Mouse (Mus musculus) embryo, embryonic 10.5 days (tissue): ENCODE results near the gene Itgb5.
A peak's percentile ranks its signal among the peaks of the same experiment; 100 is the strongest.

Source experiments
- DNase-seq: peaks from one replicate; pipeline ENCODE4 v3.0.0-alpha.2; 2015; ENCODE audit warnings: low spot score

The Itgb5 gene

GRCm38 (mm10) chr16:33914997-33915396 lies 85.5 kb downstream of the Itgb5 start:
- no peak for DNase-seq

GRCm38 (mm10) chr16:33916473-33917251 lies 87.2 kb downstream of the Itgb5 start:
- DNase-seq, result no peak

GRCm38 (mm10) chr16:33917390-33917789 lies 87.9 kb downstream of the Itgb5 start:
- no peak for DNase-seq

GRCm38 (mm10) chr16:33917926-33918325 lies 88.5 kb downstream of the Itgb5 start:
- DNase-seq, result no peak

- DNase-seq, result no peak
Measured at GRCm38 (mm10) chr16:33921514-33921913, 92.0 kb downstream of the Itgb5 start.

GRCm38 (mm10) chr16:33922111-33923000 lies 92.9 kb downstream of the Itgb5 start:
- DNase-seq, result no peak

- no peak for DNase-seq
Measured at GRCm38 (mm10) chr16:33923001-33923316, 93.5 kb downstream of the Itgb5 start.

- no peak for DNase-seq
Measured at GRCm38 (mm10) chr16:33923758-33924157, 94.3 kb downstream of the Itgb5 start.

- no peak for DNase-seq
Measured at GRCm38 (mm10) chr16:33927263-33927824, 97.9 kb downstream of the Itgb5 start.

GRCm38 (mm10) chr16:33928788-33929462 lies 99.5 kb downstream of the Itgb5 start:
- no peak for DNase-seq

- no peak for DNase-seq
Measured at GRCm38 (mm10) chr16:33930785-33931184, 101.3 kb downstream of the Itgb5 start.

- DNase-seq, result no peak
Measured at GRCm38 (mm10) chr16:33931682-33932081, 102.2 kb downstream of the Itgb5 start.

- DNase-seq, result no peak
Measured at GRCm38 (mm10) chr16:33932126-33932525, 102.7 kb downstream of the Itgb5 start.

GRCm38 (mm10) chr16:33933411-33933810 lies 103.9 kb downstream of the Itgb5 start:
- DNase-seq, result no peak

- no peak for DNase-seq
Measured at GRCm38 (mm10) chr16:33934701-33935406, 105.4 kb downstream of the Itgb5 start.

- DNase-seq, result no peak
Measured at GRCm38 (mm10) chr16:33935407-33935785, 105.9 kb downstream of the Itgb5 start.

GRCm38 (mm10) chr16:33936885-33937284 lies 107.4 kb downstream of the Itgb5 start:
- DNase-seq, result no peak

- DNase-seq, result no peak
Measured at GRCm38 (mm10) chr16:33937567-33937966, 108.1 kb downstream of the Itgb5 start.

GRCm38 (mm10) chr16:33938311-33939132 lies 109.1 kb downstream of the Itgb5 start:
- no peak for DNase-seq

GRCm38 (mm10) chr16:33939133-33939531 lies 109.7 kb downstream of the Itgb5 start:
- no peak for DNase-seq

GRCm38 (mm10) chr16:33939636-33940035 lies 110.2 kb downstream of the Itgb5 start:
- DNase-seq, result peak; percentile 65
